Mouse (Mus musculus): ENCODE measurements at regions not wholly inside any gene's neighbourhood (a gene's known extent, or its start where the extent isn't known, plus 50 kb on each side); places are given as distances from the start of the nearest gene placed in this dataset.

DNA sequence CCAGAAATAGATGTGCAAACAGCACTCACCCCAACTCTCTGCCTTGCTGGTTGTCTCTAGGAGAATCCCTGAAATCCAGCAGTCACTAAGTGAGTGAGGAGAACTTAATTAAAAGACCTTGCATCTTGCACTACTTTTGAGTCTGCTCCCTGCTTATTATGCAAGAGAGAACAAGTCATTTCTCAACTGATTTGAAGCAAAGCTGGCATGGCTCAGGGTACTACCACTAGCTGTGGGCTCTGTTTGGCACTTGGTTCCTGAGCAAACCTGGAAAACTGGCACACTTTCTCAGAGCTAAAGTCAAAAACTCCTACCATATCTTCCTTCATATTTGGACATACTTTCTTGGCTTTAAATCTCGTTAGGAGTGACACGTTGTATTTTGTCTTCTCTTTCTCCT, 545.8 kb upstream of the Jag1 start:
- TF ChIP-seq CTCF (IDR thresholded peaks at IDR 0.05; ENCODE audit: control insufficient read depth, insufficient read depth, insufficient replicate concordance, low read depth, low read length), result no peak
- no peak for TF ChIP-seq POLR2A (IDR thresholded peaks at IDR 0.05; ENCODE audit: control insufficient read depth, low read depth, low read length)
